Mouse (Mus musculus) CD4-positive, CD25-positive, alpha-beta regulatory T cell, adult 4 months (primary cell): ENCODE measurements around the gene Trim38. TPM values are rescaled to one million over a fixed set of nuclear protein-coding genes. Genes with fewer than 3 reads are reported as not detected.

ENCODE experiments used
- ATAC-seq: one replicate; pipeline ENCODE4 v1.8.0; 2017
- polyA plus RNA-seq, 2 experiments: library from polyadenylated mRNA; unstranded; fragments of 100-300 nt; shearing (Covaris generic); gene quantifications; one replicate each; pipeline ENCODE4 v1.2.1; 2017

Trim38 gene
- polyA plus RNA-seq, 2 experiments from 2014 or later: not detected

DNA sequence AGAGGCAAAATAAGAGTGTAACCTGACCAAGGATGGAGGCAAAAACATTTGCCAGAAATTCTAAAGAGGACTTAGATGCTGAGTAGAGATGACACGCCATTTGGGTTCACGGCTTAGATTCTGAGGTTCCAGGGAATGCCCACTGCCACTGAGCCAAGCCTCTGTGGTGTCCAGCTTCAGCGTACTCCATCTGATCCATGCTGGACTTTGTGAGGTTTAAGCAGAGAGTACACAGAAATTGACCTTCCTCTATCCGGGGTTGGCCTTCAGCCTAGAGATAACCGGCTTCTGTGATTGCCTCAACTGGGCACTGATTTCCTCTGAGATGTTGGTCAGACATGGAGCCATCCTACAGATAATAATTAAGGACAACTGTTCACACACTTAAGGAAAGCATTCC is 66.9 kb downstream of the Trim38 start:
- no peak for ATAC-seq

DNA sequence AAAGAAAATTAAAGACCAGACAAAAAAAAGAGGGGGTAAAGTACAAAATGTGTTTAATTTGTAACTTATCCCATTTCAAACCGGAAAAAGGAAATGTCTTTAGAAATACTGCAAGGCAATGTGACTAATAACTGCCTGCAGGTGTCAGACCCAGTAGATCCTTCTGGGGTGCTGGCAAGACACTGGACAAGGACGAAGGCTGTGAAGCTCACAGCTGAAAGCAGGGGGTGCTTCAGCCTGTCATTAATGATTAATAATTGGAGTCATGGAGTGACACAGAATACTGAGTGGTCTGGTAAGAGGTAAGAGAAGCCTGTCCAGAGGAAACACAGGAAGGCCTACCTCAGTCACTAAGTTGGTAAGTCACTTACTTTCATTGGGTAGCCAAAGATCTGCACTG is 69.6 kb downstream of the Trim38 start, which contains the start of gene Slc17a3:
Gene Slc17a3, plus strand, starts transcription at position 127 of the 400 bp plus-strand sequence.
- no peak for ATAC-seq

Other genes starting within 250 kb of the Trim38 start
- gene Hist1h4h, start 238.9 kb upstream of the Trim38 start, polyA plus RNA-seq: 10 to 100 TPM in 1 of 2 experiments, 1 to 10 TPM in 1; 9.5 to 10.8 TPM
- gene Hist1h2af, start 236.0 kb upstream of the Trim38 start, polyA plus RNA-seq: 1 to 10 TPM in 1 of 2 experiments, not detected in 1; 2.7 TPM
- gene Hist1h3g, start 234.5 kb upstream of the Trim38 start, polyA plus RNA-seq: not detected
- under 1 TPM; 0.41 to 0.66 TPM for gene Hist1h2bh, start 226.5 kb upstream of the Trim38 start, polyA plus RNA-seq
- gene Hist1h3f, start 225.9 kb upstream of the Trim38 start, polyA plus RNA-seq: not detected
- 1 to 10 TPM in 1 of 2 experiments, not detected in 1; 1.1 TPM for gene Hist1h4f, start 218.3 kb upstream of the Trim38 start, polyA plus RNA-seq
- under 1 TPM; 0.18 to 0.35 TPM for gene Hist1h1d, start 216.7 kb upstream of the Trim38 start, polyA plus RNA-seq
- 1 to 10 TPM; 2.2 to 4.1 TPM for gene Hist1h3e, start 207.5 kb upstream of the Trim38 start, polyA plus RNA-seq
- 10 to 100 TPM; 12.3 to 17.6 TPM for gene Hist1h2ae, start 198.7 kb upstream of the Trim38 start, polyA plus RNA-seq
- 1 to 10 TPM; 8.0 to 8.6 TPM for gene Hist1h2bg, start 198.5 kb upstream of the Trim38 start, polyA plus RNA-seq
- gene Hist1h2bf, start 195.7 kb upstream of the Trim38 start, polyA plus RNA-seq: not detected
- gene Hist1h2ad, start 195.5 kb upstream of the Trim38 start, polyA plus RNA-seq: under 1 TPM in 1 of 2 experiments, not detected in 1; 0.96 TPM
- not detected for gene Hist1h3d, start 194.2 kb upstream of the Trim38 start, polyA plus RNA-seq
- gene Hist1h4d, start 188.3 kb upstream of the Trim38 start, polyA plus RNA-seq: 10 to 100 TPM; 20.2 to 22.9 TPM
- gene Hist1h2be, start 148.8 kb upstream of the Trim38 start, polyA plus RNA-seq: 1 to 10 TPM; 3.3 to 4.0 TPM
- 10 to 100 TPM; 10.6 to 11.3 TPM for gene Hist1h1e, start 147.4 kb upstream of the Trim38 start, polyA plus RNA-seq
- under 1 TPM; 0.51 to 0.74 TPM for gene Hist1h2ac, start 86.0 kb upstream of the Trim38 start, polyA plus RNA-seq
- gene Hist1h2bc, start 85.7 kb upstream of the Trim38 start, polyA plus RNA-seq: 1 to 10 TPM; 4.0 to 4.2 TPM
- not detected for gene Hist1h1t, start 74.1 kb upstream of the Trim38 start, polyA plus RNA-seq
- 1 to 10 TPM; 8.7 to 9.4 TPM for gene Hist1h4c, start 71.5 kb upstream of the Trim38 start, polyA plus RNA-seq
- gene Hfe, start 59.1 kb upstream of the Trim38 start, polyA plus RNA-seq: under 1 TPM; 0.57 to 0.69 TPM
- gene Hist1h1c, start 31.1 kb upstream of the Trim38 start, polyA plus RNA-seq: 10 to 100 TPM in 1 of 2 experiments, 1 to 10 TPM in 1; 8.9 to 10.5 TPM
- gene Hist1h3c, start 24.3 kb upstream of the Trim38 start, polyA plus RNA-seq: 1 to 10 TPM in 1 of 2 experiments, not detected in 1; 1.3 TPM
- gene Hist1h2bb, start 23.2 kb upstream of the Trim38 start, polyA plus RNA-seq: 1 to 10 TPM in 1 of 2 experiments, not detected in 1; 2.9 TPM
- gene Hist1h2ab, start 18.8 kb upstream of the Trim38 start, polyA plus RNA-seq: 1 to 10 TPM; 2.8 to 8.2 TPM
- gene Hist1h3b, start 17.6 kb upstream of the Trim38 start, polyA plus RNA-seq: not detected
- gene Hist1h4b, start 12.9 kb upstream of the Trim38 start, polyA plus RNA-seq: 1 to 10 TPM in 1 of 2 experiments, not detected in 1; 5.4 TPM
- gene Hist1h4a, start 8.7 kb upstream of the Trim38 start, polyA plus RNA-seq: not detected
- gene Hist1h3a, start 7.5 kb upstream of the Trim38 start, polyA plus RNA-seq: 1 to 10 TPM in 1 of 2 experiments, not detected in 1; 1.8 TPM
- gene Hist1h1a, start 6.2 kb upstream of the Trim38 start, polyA plus RNA-seq: 1 to 10 TPM; 2.6 to 3.4 TPM
- not detected for gene Slc17a2, start 37.1 kb downstream of the Trim38 start, polyA plus RNA-seq
- not detected for gene Slc17a3, start 69.5 kb downstream of the Trim38 start, polyA plus RNA-seq
- gene Slc17a1, start 97.8 kb downstream of the Trim38 start, polyA plus RNA-seq: under 1 TPM in 1 of 2 experiments, not detected in 1; 0.16 TPM
- not detected for gene Slc17a4, start 145.1 kb downstream of the Trim38 start, polyA plus RNA-seq
- not detected for gene Hist1h2ba, start 164.2 kb downstream of the Trim38 start, polyA plus RNA-seq
- not detected for gene Hist1h2aa, start 164.5 kb downstream of the Trim38 start, polyA plus RNA-seq
- not detected for gene Scgn, start 221.3 kb downstream of the Trim38 start, polyA plus RNA-seq